Mouse (Mus musculus): ENCODE measurements around the gene Sec16b.

DNA sequence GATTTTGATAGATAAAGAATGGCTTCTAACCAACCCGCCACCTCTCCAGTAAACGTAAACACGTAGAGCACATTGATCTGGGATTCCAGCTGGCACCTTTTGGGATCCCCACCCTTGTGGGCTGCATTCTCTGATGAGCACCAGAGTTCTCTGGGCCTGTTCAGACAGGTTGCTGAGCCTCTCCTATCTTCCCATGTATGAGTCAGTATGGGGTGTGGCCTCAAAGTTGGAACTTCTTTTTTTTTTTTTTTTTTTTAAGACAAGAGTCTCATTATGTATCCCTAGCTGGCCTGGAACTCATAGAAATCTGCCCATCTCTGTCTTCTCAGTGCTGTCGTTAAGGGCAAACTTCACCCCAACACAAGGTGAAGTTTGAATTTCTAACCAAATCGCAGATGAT lies 46.6 kb upstream of the Sec16b start:
- no peak for TF ChIP-seq POLR2A (IDR thresholded peaks at IDR 0.05; ENCODE audit: low read depth, low read length)
- no peak for TF ChIP-seq CTCF (IDR thresholded peaks at IDR 0.05; ENCODE audit: extremely low read depth, insufficient read depth, insufficient read length, insufficient replicate concordance)

Data from spleen, adult 2 months (tissue).